Mouse (Mus musculus) midbrain, embryonic 11.5 days (tissue): ENCODE results near the gene Hist1h3d. TPM values are rescaled to one million over a fixed set of nuclear protein-coding genes. Genes with fewer than 3 reads are reported as not detected.
A peak's percentile ranks its signal among the peaks of the same experiment; 100 is the strongest.

Source experiments
- ATAC-seq: fragments of 200-750 bp; cut with Nextera tagmentation; 2 replicates; pipeline ENCODE4 v1.8.0; 2017; ENCODE audit warnings: moderate TSS enrichment, moderate library complexity; ENCODE audit not compliant: low FRiP score
- DNase-seq: peaks from one replicate; pipeline ENCODE4 v3.0.0; 2015; ENCODE audit warnings: low spot score; ENCODE audit errors: missing footprints
- H3K27ac ChIP-seq: fragments of 300-500 bp; sonication (generic); 2 replicates; pipeline ENCODE4 v1.5.1; 2014; ENCODE audit warnings: low read depth, low read length
- H3K27me3 ChIP-seq: fragments of 300-500 bp; sonication (generic); 2 replicates; pipeline ENCODE4 v1.6.1; 2014; ENCODE audit warnings: mild to moderate bottlenecking, low read length, moderate library complexity, mixed read lengths; ENCODE audit not compliant: control insufficient read depth, insufficient read depth
- H3K36me3 ChIP-seq: fragments of 300-500 bp; sonication (generic); 2 replicates; pipeline ENCODE4 v1.6.1; 2014; ENCODE audit warnings: mild to moderate bottlenecking, low read length, moderate library complexity, mixed read lengths; ENCODE audit not compliant: control insufficient read depth, insufficient read depth
- H3K4me1 ChIP-seq: fragments of 300-500 bp; sonication (generic); 2 replicates; pipeline ENCODE4 v1.6.1; 2014; ENCODE audit warnings: low read length; ENCODE audit not compliant: control insufficient read depth, insufficient read depth
- H3K4me2 ChIP-seq: fragments of 300-500 bp; sonication (generic); 2 replicates; pipeline ENCODE4 v1.6.1; 2014; ENCODE audit warnings: mild to moderate bottlenecking, moderate library complexity
- H3K4me3 ChIP-seq: fragments of 300-500 bp; sonication (generic); 2 replicates; pipeline ENCODE4 v1.5.1; 2014; ENCODE audit warnings: low read depth, low read length
- H3K9ac ChIP-seq: fragments of 300-500 bp; sonication (generic); 2 replicates; pipeline ENCODE4 v1.6.1; 2014; ENCODE audit warnings: low read length
- H3K9me3 ChIP-seq: fragments of 300-500 bp; sonication (generic); 2 replicates; pipeline ENCODE4 v1.6.1; 2016; ENCODE audit warnings: low read length; ENCODE audit not compliant: control insufficient read depth
- WGBS: fragments of 180-500 bp; shearing (Covaris S2); extraction: QIAGEN DNeasy Blood & Tissue Kit; methylation state at CpG from one replicate; pipeline ENCODE4 v1.1.7; 2014; 5-methylcytosine and 5-hydroxymethylcytosine counted together
- polyA plus RNA-seq: library from polyadenylated mRNA; unstranded; fragments of >200 nt; fragmentation: Nextera tagmentation; extraction: Ambion mirVana; gene quantifications from 2 replicates; pipeline ENCODE4 v1.2.1, GENCODE M21; 2014

The Hist1h3d gene
- polyA plus RNA-seq, 1 experiment from 2014 or later, result 7.4 TPM

- no peaks in the 10 kb centered on the region for H3K9me3 ChIP-seq
- no peaks in the 10 kb centered on the region for H3K4me1 ChIP-seq
- no peaks in the 10 kb centered on the region for H3K27me3 ChIP-seq
- ATAC-seq (0 out of 2 replicates have a peak, but pooled peaks have one; percentile 35), DNase-seq (peak; percentile 95)
- no peak overlapping the region for H3K9ac ChIP-seq
- 8% methylated on average over 9 of the region's 9 CpGs for WGBS
- H3K27ac ChIP-seq, result no peak overlapping the region
- no peaks in the 10 kb centered on the region for H3K36me3 ChIP-seq
- no peak overlapping the region for H3K4me3 ChIP-seq
- no peak overlapping the region for H3K4me2 ChIP-seq
Observed at GRCm38 (mm10) chr13:23597957-23598356, 22.4 kb downstream of the Hist1h3d start.

- Histone ChIP-seq H3K9ac (no peak overlapping the region), H3K27me3 (no peaks in the 10 kb centered on the region), H3K4me1 (no peaks in the 10 kb centered on the region), H3K9me3 (no peaks in the 10 kb centered on the region), H3K4me3 (no peak overlapping the region), H3K36me3 (no peaks in the 10 kb centered on the region), H3K27ac (no peak overlapping the region), H3K4me2 (no peak overlapping the region)
- 82% methylated on average over 7 of the region's 7 CpGs for WGBS
- DNase-seq (no peak), ATAC-seq (no peak)
Observed at GRCm38 (mm10) chr13:23603182-23603699, 27.7 kb downstream of the Hist1h3d start.

GRCm38 (mm10) chr13:23604452-23604851 is 28.9 kb downstream of the Hist1h3d start:
- Histone ChIP-seq H3K36me3 (no peaks in the 10 kb centered on the region), H3K4me3 (no peak overlapping the region), H3K9ac (no peak overlapping the region), H3K27me3 (no peaks in the 10 kb centered on the region), H3K9me3 (no peaks in the 10 kb centered on the region), H3K27ac (no peak overlapping the region), H3K4me2 (no peak overlapping the region), H3K4me1 (no peaks in the 10 kb centered on the region)
- no peak for ATAC-seq
- WGBS, result 93% methylated on average over 3 of the region's 3 CpGs
- no peak for DNase-seq

- DNase-seq (no peak), ATAC-seq (no peak)
- no peaks in the 10 kb centered on the region for H3K4me1 ChIP-seq
- H3K4me3 ChIP-seq, result no peak overlapping the region
- no peaks in the 10 kb centered on the region for H3K27me3 ChIP-seq
- H3K4me2 ChIP-seq, result no peak overlapping the region
- no peak overlapping the region for H3K9ac ChIP-seq
- WGBS, result 95% methylated on average over 3 of the region's 3 CpGs
- no peaks in the 10 kb centered on the region for H3K36me3 ChIP-seq
- no peaks in the 10 kb centered on the region for H3K9me3 ChIP-seq
- no peak overlapping the region for H3K27ac ChIP-seq
Observed at GRCm38 (mm10) chr13:23605052-23605451, 29.5 kb downstream of the Hist1h3d start.

GRCm38 (mm10) chr13:23609209-23609608 is 33.6 kb downstream of the Hist1h3d start:
- no peak for ATAC-seq
- no peak for DNase-seq
- WGBS, result 89% methylated on average over 4 of the region's 4 CpGs
- Histone ChIP-seq H3K27me3 (no peaks in the 10 kb centered on the region), H3K4me3 (no peak overlapping the region), H3K36me3 (no peaks in the 10 kb centered on the region), H3K27ac (no peak overlapping the region), H3K4me1 (no peaks in the 10 kb centered on the region), H3K4me2 (no peak overlapping the region), H3K9me3 (no peaks in the 10 kb centered on the region), H3K9ac (no peak overlapping the region)

- no peaks in the 10 kb centered on the region for H3K4me1 ChIP-seq
- no peak overlapping the region for H3K9ac ChIP-seq
- ATAC-seq, result no peak
Observed at GRCm38 (mm10) chr13:23609844-23610243, 34.3 kb downstream of the Hist1h3d start.

GRCm38 (mm10) chr13:23610393-23610792 is 34.8 kb downstream of the Hist1h3d start:
- Histone ChIP-seq H3K27ac (no peak overlapping the region), H3K4me3 (no peak overlapping the region), H3K27me3 (no peaks in the 10 kb centered on the region), H3K36me3 (no peaks in the 10 kb centered on the region), H3K9me3 (no peaks in the 10 kb centered on the region), H3K4me2 (no peak overlapping the region), H3K4me1 (no peaks in the 10 kb centered on the region), H3K9ac (no peak overlapping the region)
- DNase-seq, result no peak
- ATAC-seq, result no peak
- 58% methylated on average over 2 of the region's 2 CpGs for WGBS

More at GRCm38 (mm10) chr13:23609844-23610243, 34.3 kb downstream of the Hist1h3d start:
- Histone ChIP-seq H3K27me3 (no peaks in the 10 kb centered on the region), H3K4me2 (no peak overlapping the region), H3K27ac (no peak overlapping the region), H3K9me3 (no peaks in the 10 kb centered on the region), H3K36me3 (no peaks in the 10 kb centered on the region), H3K4me3 (no peak overlapping the region)
- no peak for DNase-seq

GRCm38 (mm10) chr13:23611638-23612037 is 36.1 kb downstream of the Hist1h3d start:
- H3K4me1 ChIP-seq, result no peaks in the 10 kb centered on the region
- no peaks in the 10 kb centered on the region for H3K9me3 ChIP-seq
- H3K27me3 ChIP-seq, result no peaks in the 10 kb centered on the region
- ATAC-seq (no peak), DNase-seq (no peak)
- no peak overlapping the region for H3K4me2 ChIP-seq
- no peak overlapping the region for H3K27ac ChIP-seq
- no peak overlapping the region for H3K9ac ChIP-seq
- H3K36me3 ChIP-seq, result no peaks in the 10 kb centered on the region
- no peak overlapping the region for H3K4me3 ChIP-seq
- WGBS, result 85% methylated on average over 3 of the region's 3 CpGs

GRCm38 (mm10) chr13:23620056-23620732 is 44.6 kb downstream of the Hist1h3d start:
- Histone ChIP-seq H3K36me3 (no peaks in the 10 kb centered on the region), H3K27ac (peak overlapping the region; percentile 93), H3K9me3 (no peaks in the 10 kb centered on the region), H3K27me3 (no peaks in the 10 kb centered on the region), H3K4me2 (peak overlapping the region; percentile 81), H3K4me3 (peak overlapping the region; percentile 54), H3K4me1 (peaks cover 8% of the 10 kb centered on the region; the same call in 1 of the 2 replicates), H3K9ac (peak overlapping the region; percentile 89)
- WGBS, result 56% methylated on average over 12 of the region's 12 CpGs
- ATAC-seq (no peak), DNase-seq (no peak)
